Mouse (Mus musculus) thymus, adult 2 months (tissue): ENCODE data around the gene Fap. TPM values are rescaled to one million over a fixed set of nuclear protein-coding genes. Genes with fewer than 3 reads are reported as not detected.

Experiments used
- DNase-seq: peaks from one replicate; pipeline ENCODE4 v3.0.0; 2021
- H3K27ac ChIP-seq: fragments of 200-500 bp; 2 replicates; pipeline ENCODE4 v1.5.1; 2012; ENCODE audit warnings: low read length, control low read depth; ENCODE audit not compliant: control insufficient read depth, insufficient read depth
- H3K27me3 ChIP-seq: fragments of 200-500 bp; 2 replicates; pipeline ENCODE4 v1.6.1; 2012; ENCODE audit warnings: mild to moderate bottlenecking, low read length, moderate library complexity, mixed read lengths; ENCODE audit not compliant: control insufficient read depth, insufficient read depth
- H3K36me3 ChIP-seq: fragments of 200-500 bp; 2 replicates; pipeline ENCODE4 v1.6.1; 2012; ENCODE audit warnings: mild to moderate bottlenecking, low read length, moderate library complexity; ENCODE audit not compliant: control insufficient read depth, insufficient read depth
- H3K4me1 ChIP-seq: fragments of 200-500 bp; replicated peaks from 2 replicates; pipeline ENCODE4 v1.6.1; 2012; ENCODE audit warnings: low read length; ENCODE audit not compliant: control insufficient read depth, insufficient read depth
- H3K4me3 ChIP-seq: fragments of 200-500 bp; 2 replicates; pipeline ENCODE4 v1.5.1; 2012; ENCODE audit warnings: mild to moderate bottlenecking, low read length, control low read depth, moderate library complexity; ENCODE audit not compliant: control insufficient read depth, insufficient read depth
- CTCF ChIP-seq: fragments of 200-500 bp; IDR thresholded peaks from 2 replicates; pipeline ENCODE4 v1.5.1; 2012; ENCODE audit warnings: mild to moderate bottlenecking, control low read depth, low read length, moderate library complexity, borderline replicate concordance; ENCODE audit not compliant: control insufficient read depth, poor library complexity, insufficient read depth; ENCODE audit errors: extremely low read depth
- POLR2A ChIP-seq: fragments of 200-500 bp; IDR thresholded peaks from 2 replicates; pipeline ENCODE4 v1.6.1; 2012; ENCODE audit warnings: mild to moderate bottlenecking, low read length, control low read depth, moderate library complexity; ENCODE audit not compliant: control insufficient read depth, poor library complexity, insufficient read depth; ENCODE audit errors: extremely low read depth
- WGBS: fragments of 180-500 bp; shearing (Covaris S2); methylation state at CpG from one replicate; pipeline ENCODE4 v1.1.7; 2018; 5-methylcytosine and 5-hydroxymethylcytosine counted together
- polyA plus RNA-seq: library from polyadenylated mRNA; depleted of rRNA; stranded (reverse); fragments of >200 nt; gene quantifications from 2 replicates; pipeline ENCODE4 v1.2.3, GENCODE M21; 2012; rRNA removed

Gene Fap
- polyA plus RNA-seq, 1 experiment: 0.58 TPM

DNA sequence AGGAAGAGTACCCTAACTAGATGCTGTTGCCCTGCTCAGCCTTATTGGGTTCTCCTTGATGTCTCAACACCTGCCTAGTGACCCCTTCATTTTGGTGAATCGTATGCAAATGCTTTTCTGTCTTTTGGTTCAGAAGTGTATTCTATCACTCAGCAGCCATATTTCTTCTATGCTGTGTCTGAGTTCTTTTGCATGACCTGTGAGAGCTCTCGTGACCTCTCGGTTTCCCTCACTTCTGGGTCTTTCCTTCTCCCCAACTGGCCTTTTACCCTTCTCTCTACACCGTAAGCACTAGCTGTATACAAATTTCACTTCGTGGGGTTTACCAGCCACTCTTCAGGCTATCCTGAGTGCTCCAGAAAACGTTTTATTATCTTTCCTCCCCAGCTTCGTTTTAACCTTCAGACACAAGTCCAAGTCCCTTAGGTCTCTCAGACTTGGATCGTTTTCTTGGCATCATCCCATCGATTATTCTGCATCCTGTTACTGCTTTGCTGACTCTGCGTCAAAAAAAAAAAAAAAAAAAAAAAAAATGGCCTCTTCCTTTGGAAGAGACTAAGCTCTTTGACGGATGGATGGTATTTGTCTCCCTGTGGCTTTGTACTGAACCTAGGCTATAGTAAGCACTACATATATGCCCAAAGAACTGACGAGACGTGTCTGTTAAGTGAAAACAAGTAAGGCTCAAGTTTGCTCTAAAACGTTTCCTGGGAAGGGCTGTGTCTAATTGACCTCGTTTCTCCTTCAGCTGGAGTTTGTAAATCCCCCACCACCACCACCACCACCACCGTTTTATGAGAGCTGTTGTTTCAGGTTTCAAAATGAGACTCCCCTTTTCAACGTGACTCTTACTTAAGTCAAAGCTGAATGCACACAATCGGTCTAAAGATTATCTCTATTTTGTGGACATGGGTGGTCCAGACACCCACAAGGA lies 114.4 kb downstream of the Fap start:
- no peaks in the 10 kb centered on the region for H3K27me3 ChIP-seq
- no peak overlapping the region for H3K27ac ChIP-seq
- no peaks in the 10 kb centered on the region for H3K4me1 ChIP-seq
- no peak overlapping the region for H3K4me3 ChIP-seq
- no peak for TF ChIP-seq CTCF
- 72% methylated on average over 18 of the region's 18 CpGs for WGBS
- DNase-seq: no peak
- no peaks in the 10 kb centered on the region for H3K36me3 ChIP-seq

DNA sequence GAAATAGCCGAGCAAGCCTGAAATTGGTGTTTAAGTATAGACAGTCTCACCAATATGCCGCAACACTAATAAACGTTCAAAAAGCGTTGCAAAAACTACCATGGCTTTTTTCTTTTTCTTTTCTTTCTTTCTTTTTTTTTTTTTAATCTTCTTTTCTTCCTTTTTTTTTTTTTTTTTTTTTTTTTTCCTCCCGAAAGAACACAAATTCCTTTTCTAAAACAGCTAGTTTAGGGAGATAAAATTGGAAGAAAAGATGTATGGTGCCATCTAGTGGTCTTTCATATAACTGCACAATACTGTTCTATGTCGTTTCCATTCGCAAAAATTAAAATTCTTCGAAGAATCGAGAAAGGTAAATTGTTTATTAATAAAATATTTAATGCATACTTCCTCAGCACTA lies 115.8 kb downstream of the Fap start:
- Histone ChIP-seq H3K27ac (no peak overlapping the region), H3K4me3 (no peak overlapping the region), H3K27me3 (no peaks in the 10 kb centered on the region), H3K4me1 (no peaks in the 10 kb centered on the region), H3K36me3 (no peaks in the 10 kb centered on the region)
- WGBS: 33% methylated on average over 9 of the region's 9 CpGs
- no peak for DNase-seq
- TF ChIP-seq POLR2A (no peak), CTCF (no peak)

DNA sequence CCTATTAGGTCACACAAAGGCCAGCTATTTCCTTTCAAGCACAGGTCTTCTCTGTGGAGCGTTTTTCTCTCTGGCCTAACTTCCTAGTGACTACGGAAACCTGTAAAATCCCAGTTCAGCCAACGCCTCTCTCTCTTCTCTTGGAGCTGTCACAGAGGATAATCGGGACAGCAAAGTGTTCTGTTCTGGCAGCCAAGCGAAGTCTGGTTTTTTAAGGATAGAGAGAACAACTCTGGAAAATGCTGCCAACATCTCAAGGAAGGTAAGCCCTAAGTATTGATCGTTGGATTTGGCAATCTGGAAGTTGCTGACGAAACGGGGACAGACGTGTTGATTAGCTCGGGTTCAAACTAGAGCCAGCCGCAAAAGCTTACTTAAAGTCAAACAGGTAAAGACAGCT lies 118.9 kb downstream of the Fap start:
- Histone ChIP-seq H3K27ac (no peak overlapping the region), H3K27me3 (no peaks in the 10 kb centered on the region), H3K4me1 (no peaks in the 10 kb centered on the region), H3K36me3 (no peaks in the 10 kb centered on the region), H3K4me3 (no peak overlapping the region)
- no peak for TF ChIP-seq CTCF
- no peak for TF ChIP-seq POLR2A
- DNase-seq: no peak
- 95% methylated on average over 11 of the region's 11 CpGs for WGBS

DNA sequence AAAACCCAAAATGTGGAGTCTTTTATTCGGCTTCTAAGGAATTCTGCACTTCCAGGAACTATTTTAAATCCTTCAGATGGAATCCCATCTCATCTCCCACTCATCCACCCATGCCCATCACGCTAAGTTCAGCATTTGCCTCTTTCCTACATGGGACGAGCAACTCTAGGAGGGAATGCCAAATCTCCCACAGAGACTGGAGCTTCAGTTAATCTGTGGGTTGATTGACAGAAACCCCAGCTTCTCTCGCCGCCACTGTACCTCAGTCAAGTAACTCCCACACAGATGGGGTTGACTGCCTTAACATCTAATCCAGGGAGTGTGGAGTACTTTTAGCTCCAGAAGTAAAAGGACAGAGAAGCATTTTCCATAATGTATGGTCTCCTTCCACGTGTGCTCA lies 119.8 kb downstream of the Fap start:
- H3K36me3 ChIP-seq: no peaks in the 10 kb centered on the region
- no peaks in the 10 kb centered on the region for H3K4me1 ChIP-seq
- no peak overlapping the region for H3K4me3 ChIP-seq
- no peak overlapping the region for H3K27ac ChIP-seq
- no peaks in the 10 kb centered on the region for H3K27me3 ChIP-seq
- WGBS: 94% methylated on average over 6 of the region's 6 CpGs
- no peak for DNase-seq
- TF ChIP-seq POLR2A (no peak), CTCF (no peak)

Other genes with a start within 250 kb of the Fap start
- 20.0 and 23.5 TPM in 2 replicates for gene Dpp4, start 161.8 kb downstream of the Fap start, polyA plus RNA-seq
- gene Gcg, start 90.4 kb downstream of the Fap start, polyA plus RNA-seq: 0.44 and 1.1 TPM in 2 replicates
- gene Ifih1, start 72.2 kb upstream of the Fap start, polyA plus RNA-seq: 6.1 and 7.3 TPM in 2 replicates
- 2.0 and 2.2 TPM in 2 replicates for gene Gca, start 90.2 kb upstream of the Fap start, polyA plus RNA-seq